Mouse (Mus musculus) neural tube, embryonic 12.5 days (tissue): ENCODE data around the gene Gpc6. TPM values are rescaled to one million over a fixed set of nuclear protein-coding genes. Genes with fewer than 3 reads are reported as not detected.

Experiments
- ATAC-seq: fragments of 200-750 bp; cut with Nextera tagmentation; 2 replicates; pipeline ENCODE4 v1.8.0; 2017; ENCODE audit warnings: low read depth, mild to moderate bottlenecking, moderate TSS enrichment, moderate library complexity; ENCODE audit not compliant: low FRiP score
- H3K27ac ChIP-seq: fragments of 300-500 bp; sonication (generic); 2 replicates; pipeline ENCODE4 v1.5.1; 2016
- H3K27me3 ChIP-seq: fragments of 300-500 bp; sonication (generic); replicated peaks from 2 replicates; pipeline ENCODE4 v1.6.1; 2016; ENCODE audit warnings: mild to moderate bottlenecking
- H3K36me3 ChIP-seq: fragments of 300-500 bp; sonication (generic); 2 replicates; pipeline ENCODE4 v1.6.1; 2016; ENCODE audit warnings: mild to moderate bottlenecking
- H3K4me1 ChIP-seq: fragments of 300-500 bp; sonication (generic); 2 replicates; pipeline ENCODE4 v1.6.1; 2016
- H3K4me2 ChIP-seq: fragments of 300-500 bp; sonication (generic); replicated peaks from 2 replicates; pipeline ENCODE4 v1.6.1; 2016; ENCODE audit warnings: mild to moderate bottlenecking
- H3K4me3 ChIP-seq: fragments of 300-500 bp; sonication (generic); 2 replicates; pipeline ENCODE4 v1.5.1; 2016
- H3K9ac ChIP-seq: fragments of 300-500 bp; sonication (generic); 2 replicates; pipeline ENCODE4 v1.6.1; 2016; ENCODE audit warnings: mild to moderate bottlenecking
- H3K9me3 ChIP-seq: fragments of 300-500 bp; sonication (generic); 2 replicates; pipeline ENCODE4 v1.6.1; 2016; ENCODE audit warnings: mild to moderate bottlenecking
- WGBS: fragments of 180-500 bp; shearing (Covaris S2); methylation state at CpG from one replicate; pipeline ENCODE4 v1.1.7; 2016; 5-methylcytosine and 5-hydroxymethylcytosine counted together
- polyA plus RNA-seq: library from polyadenylated mRNA; unstranded; fragments of >200 nt; fragmentation: Nextera tagmentation; extraction: Ambion mirVana; gene quantifications from 2 replicates; pipeline ENCODE4 v1.2.1, GENCODE M21; 2016

Gene Gpc6
- polyA plus RNA-seq, 1 experiment from 2014 or later: 30.5 TPM

GRCm38 (mm10) chr14:117529439-117529838 lies 604.3 kb downstream of the Gpc6 start:
- H3K36me3 ChIP-seq: no peaks in the 10 kb centered on the region
- H3K27ac ChIP-seq: no peak overlapping the region
- no peaks in the 10 kb centered on the region for H3K27me3 ChIP-seq
- H3K4me1 ChIP-seq: no peaks in the 10 kb centered on the region
- no peak for ATAC-seq
- 78% methylated on average over 3 of the region's 3 CpGs for WGBS
- H3K9me3 ChIP-seq: no peaks in the 10 kb centered on the region
- H3K4me2 ChIP-seq: no peak overlapping the region
- no peak overlapping the region for H3K9ac ChIP-seq
- H3K4me3 ChIP-seq: no peak overlapping the region

GRCm38 (mm10) chr14:117552776-117553175 lies 627.7 kb downstream of the Gpc6 start:
- H3K4me1 ChIP-seq: no peaks in the 10 kb centered on the region; the same call in 1 of the 2 replicates
- H3K36me3 ChIP-seq: no peaks in the 10 kb centered on the region
- no peaks in the 10 kb centered on the region for H3K9me3 ChIP-seq
- H3K27ac ChIP-seq: no peak overlapping the region
- H3K27me3 ChIP-seq: no peaks in the 10 kb centered on the region
- ATAC-seq: no peak
- H3K4me2 ChIP-seq: no peak overlapping the region
- no peak overlapping the region for H3K4me3 ChIP-seq
- no peak overlapping the region for H3K9ac ChIP-seq

GRCm38 (mm10) chr14:117556715-117557320 lies 631.7 kb downstream of the Gpc6 start:
- Histone ChIP-seq H3K36me3 (no peaks in the 10 kb centered on the region), H3K27ac (no peak overlapping the region), H3K27me3 (no peaks in the 10 kb centered on the region), H3K9me3 (no peaks in the 10 kb centered on the region), H3K4me2 (no peak overlapping the region), H3K4me3 (no peak overlapping the region), H3K9ac (no peak overlapping the region), H3K4me1 (no peaks in the 10 kb centered on the region; the same call in 1 of the 2 replicates)
- ATAC-seq: no peak
- WGBS: 80% methylated on average over 7 of the region's 7 CpGs

GRCm38 (mm10) chr14:117562146-117562545 lies 637.0 kb downstream of the Gpc6 start:
- Histone ChIP-seq H3K4me2 (no peak overlapping the region), H3K4me1 (no peaks in the 10 kb centered on the region; the same call in 1 of the 2 replicates), H3K27ac (no peak overlapping the region), H3K27me3 (no peaks in the 10 kb centered on the region), H3K4me3 (no peak overlapping the region), H3K9ac (no peak overlapping the region), H3K36me3 (no peaks in the 10 kb centered on the region), H3K9me3 (no peaks in the 10 kb centered on the region)
- no peak for ATAC-seq
- WGBS: 88% methylated on average over 4 of the region's 4 CpGs

GRCm38 (mm10) chr14:117569278-117569677 lies 644.2 kb downstream of the Gpc6 start:
- no peak overlapping the region for H3K4me3 ChIP-seq
- H3K36me3 ChIP-seq: no peaks in the 10 kb centered on the region
- WGBS: 88% methylated on average over 4 of the region's 4 CpGs
- 0 out of 2 replicates have a peak, but pooled peaks cover 3% of the 10 kb centered on the region for H3K4me1 ChIP-seq
- no peaks in the 10 kb centered on the region for H3K27me3 ChIP-seq
- no peak overlapping the region for H3K4me2 ChIP-seq
- H3K27ac ChIP-seq: no peak overlapping the region
- ATAC-seq: no peak
- H3K9ac ChIP-seq: no peak overlapping the region
- H3K9me3 ChIP-seq: no peaks in the 10 kb centered on the region

GRCm38 (mm10) chr14:117572213-117572612 lies 647.1 kb downstream of the Gpc6 start:
- Histone ChIP-seq H3K27ac (no peak overlapping the region), H3K36me3 (no peaks in the 10 kb centered on the region), H3K27me3 (no peaks in the 10 kb centered on the region), H3K4me1 (0 out of 2 replicates have a peak, but pooled peaks cover 3% of the 10 kb centered on the region), H3K9ac (no peak overlapping the region), H3K4me3 (no peak overlapping the region), H3K9me3 (no peaks in the 10 kb centered on the region), H3K4me2 (no peak overlapping the region)
- no peak for ATAC-seq
- 93% methylated on average over 8 of the region's 8 CpGs for WGBS

- Histone ChIP-seq H3K4me1 (0 out of 2 replicates have a peak, but pooled peaks cover 3% of the 10 kb centered on the region), H3K27ac (no peak overlapping the region), H3K36me3 (no peaks in the 10 kb centered on the region), H3K27me3 (no peaks in the 10 kb centered on the region), H3K9ac (no peak overlapping the region), H3K4me2 (no peak overlapping the region), H3K4me3 (no peak overlapping the region), H3K9me3 (no peaks in the 10 kb centered on the region)
- 82% methylated on average over 6 of the region's 6 CpGs for WGBS
- no peak for ATAC-seq
Measured at GRCm38 (mm10) chr14:117574216-117574615, 649.1 kb downstream of the Gpc6 start.

GRCm38 (mm10) chr14:117581740-117582139 lies 656.6 kb downstream of the Gpc6 start:
- Histone ChIP-seq H3K4me2 (no peak overlapping the region), H3K36me3 (no peaks in the 10 kb centered on the region), H3K4me1 (no peaks in the 10 kb centered on the region), H3K27me3 (no peaks in the 10 kb centered on the region), H3K9ac (no peak overlapping the region), H3K4me3 (no peak overlapping the region), H3K27ac (no peak overlapping the region), H3K9me3 (no peaks in the 10 kb centered on the region)
- WGBS: 92% methylated on average over 6 of the region's 6 CpGs
- no peak for ATAC-seq

- Histone ChIP-seq H3K4me1 (no peaks in the 10 kb centered on the region), H3K9ac (no peak overlapping the region), H3K4me2 (no peak overlapping the region), H3K27me3 (no peaks in the 10 kb centered on the region), H3K9me3 (no peaks in the 10 kb centered on the region), H3K27ac (no peak overlapping the region), H3K4me3 (no peak overlapping the region), H3K36me3 (no peaks in the 10 kb centered on the region)
- no peak for ATAC-seq
- WGBS: 72% methylated on average over 5 of the region's 5 CpGs
Measured at GRCm38 (mm10) chr14:117599758-117600157, 674.6 kb downstream of the Gpc6 start.

- Histone ChIP-seq H3K27ac (no peak overlapping the region), H3K4me1 (no peaks in the 10 kb centered on the region), H3K9ac (no peak overlapping the region), H3K4me3 (no peak overlapping the region), H3K9me3 (no peaks in the 10 kb centered on the region), H3K4me2 (no peak overlapping the region), H3K27me3 (no peaks in the 10 kb centered on the region), H3K36me3 (no peaks in the 10 kb centered on the region)
- no peak for ATAC-seq
- WGBS: 75% methylated on average over 1 of the region's 1 CpGs
Measured at GRCm38 (mm10) chr14:117603837-117604236, 678.7 kb downstream of the Gpc6 start.

GRCm38 (mm10) chr14:117605750-117606149 lies 680.6 kb downstream of the Gpc6 start:
- H3K9ac ChIP-seq: no peak overlapping the region
- no peak for ATAC-seq
- no peaks in the 10 kb centered on the region for H3K4me1 ChIP-seq
- H3K9me3 ChIP-seq: no peaks in the 10 kb centered on the region
- no peak overlapping the region for H3K4me3 ChIP-seq
- no peak overlapping the region for H3K27ac ChIP-seq
- H3K27me3 ChIP-seq: no peaks in the 10 kb centered on the region
- no peak overlapping the region for H3K4me2 ChIP-seq
- 92% methylated on average over 2 of the region's 2 CpGs for WGBS
- H3K36me3 ChIP-seq: no peaks in the 10 kb centered on the region

GRCm38 (mm10) chr14:117611113-117611512 lies 686.0 kb downstream of the Gpc6 start:
- Histone ChIP-seq H3K4me1 (no peaks in the 10 kb centered on the region), H3K27me3 (no peaks in the 10 kb centered on the region), H3K27ac (no peak overlapping the region), H3K9ac (no peak overlapping the region), H3K36me3 (no peaks in the 10 kb centered on the region), H3K4me2 (no peak overlapping the region), H3K4me3 (no peak overlapping the region), H3K9me3 (no peaks in the 10 kb centered on the region)
- WGBS: 67% methylated on average over 3 of the region's 3 CpGs
- ATAC-seq: no peak

- ATAC-seq: no peak
- H3K27me3 ChIP-seq: no peaks in the 10 kb centered on the region
- H3K27ac ChIP-seq: no peak overlapping the region
- H3K4me2 ChIP-seq: no peak overlapping the region
- H3K4me3 ChIP-seq: no peak overlapping the region
- H3K4me1 ChIP-seq: no peaks in the 10 kb centered on the region
- no peak overlapping the region for H3K9ac ChIP-seq
- no peaks in the 10 kb centered on the region for H3K36me3 ChIP-seq
- no peaks in the 10 kb centered on the region for H3K9me3 ChIP-seq
- WGBS: 78% methylated on average over 9 of the region's 9 CpGs
Measured at GRCm38 (mm10) chr14:117625100-117625710, 700.1 kb downstream of the Gpc6 start.
